Mouse (Mus musculus) cerebellum, postnatal 25 days (tissue): Measurements from ENCODE around the gene Kdm5d.

Source experiments
- DNase-seq, 2 experiments: peaks; one replicate each; pipeline ENCODE4 v3.0.0; 2021; ENCODE audit warnings: mixed read lengths in 2 of 2

Kdm5d gene

GRCm38 (mm10) chrY:897393-898227 lies at the start of gene Kdm5d:
Kdm5d (plus strand) TSS chrY:897788.
- peak in 1 of 2 experiments; percentile 72 for DNase-seq

GRCm38 (mm10) chrY:872404-872803 lies 25.2 kb upstream of the Kdm5d start:
- DNase-seq: no peak

- peak in 1 of 2 experiments; percentile 5 for DNase-seq
These were observed 24.6 kb upstream of the Kdm5d start for GRCm38 (mm10) chrY:872855-873549.
